In genomic region chr7:124383489-124383888, GRCm38 (mm10) we compare ENCODE assay signal across 11 mouse cellular contexts.
DNase-seq lines count a peak whose midpoint lies in the region; ATAC-seq and TF ChIP-seq lines count a peak whose summit lies in the region.
"Had no signal": no experiment of that assay in that cellular context is flagged by ENCODE, and none has a peak within 500 bp of the region (broad histone marks: within the 10 kb centered on the region; RNA-seq: fewer than 3 reads in every experiment).

No protein-coding gene starts in this region.

- ATAC-seq in hindbrain, embryonic 12.5 days (ENCODE audit: low FRiP score), result 0 out of 2 replicates have a peak, but pooled peaks have one; percentile 61
- ATAC-seq: inflammation-experienced regulatory T-cells, adult 6 months had no signal

- H3K9ac ChIP-seq in hindbrain, embryonic 12.5 days, result no peak overlapping the region

- no peak overlapping the region for H3K27ac ChIP-seq in cerebellum, adult 2 months (ENCODE audit: insufficient read depth, low read length)
- no peak overlapping the region for H3K27ac ChIP-seq in left cerebral cortex, adult 2 months
- no peak overlapping the region for H3K27ac ChIP-seq in hindbrain, embryonic 12.5 days

- H3K36me3 ChIP-seq in hindbrain, embryonic 12.5 days, result no peaks in the 10 kb centered on the region

- WGBS in cerebellum, adult 2 months, result 46% methylated on average over 4 of the region's 4 CpGs
- WGBS in hindbrain, embryonic 12.5 days, result 30% methylated on average over 4 of the region's 4 CpGs

- DNase-seq in cerebellum, adult 2 months, result peak in 1 of 2 experiments; percentile 19
- DNase-seq in cerebellum, adult 11-12 months, result no peak
- no peak for DNase-seq in left cerebral cortex, adult 2 months (ENCODE audit: extremely low spot score in 1 of 2, low spot score in 2 of 2)
- DNase-seq in left cerebral cortex, adult 8-10 months (ENCODE audit: low spot score in 2 of 2), result no peak
- DNase-seq in brain, embryonic 14.5 days (ENCODE audit: low read depth), result peak; percentile 68
- DNase-seq in spleen, postnatal 4 days (ENCODE audit: low spot score in 2 of 2), result no peak
- DNase-seq in left cerebral cortex, postnatal 36 days (ENCODE audit: low spot score in 2 of 2), result no peak
- DNase-seq: lung, adult 18-20 months; thymus, postnatal 25 days had no signal

- no peaks in the 10 kb centered on the region for H3K4me1 ChIP-seq in cerebellum, adult 2 months (ENCODE audit: control insufficient read depth, insufficient read depth, low read length)
- no peaks in the 10 kb centered on the region for H3K4me1 ChIP-seq in hindbrain, embryonic 12.5 days

- no peak for TF ChIP-seq POLR2A in cerebellum, adult 2 months (IDR thresholded peaks at IDR 0.05; ENCODE audit: borderline replicate concordance, insufficient read depth, low read length)
- TF ChIP-seq POLR2A in brain, embryonic 14.5 days (IDR thresholded peaks at IDR 0.05; ENCODE audit: borderline replicate concordance, extremely low read depth, insufficient read depth, insufficient read length, poor library complexity, severe bottlenecking), result no peak

- TF ChIP-seq CTCF in cerebellum, adult 2 months (IDR thresholded peaks at IDR 0.05; ENCODE audit: borderline replicate concordance, insufficient read depth, low read depth, low read length), result peak; percentile 34; the same call in 1 of the 2 replicates
- TF ChIP-seq CTCF in left cerebral cortex, adult 2 months (IDR thresholded peaks at IDR 0.05), result peak; percentile 57
- TF ChIP-seq CTCF in brain, embryonic 14.5 days (IDR thresholded peaks at IDR 0.05; ENCODE audit: borderline replicate concordance, extremely low read depth, insufficient read depth, insufficient read length), result peak; percentile 38; the same call in 1 of the 2 replicates

- no peak overlapping the region for H3K4me2 ChIP-seq in hindbrain, embryonic 12.5 days (replicated peaks)

- no peak overlapping the region for H3K4me3 ChIP-seq in cerebellum, adult 2 months (replicated peaks; ENCODE audit: insufficient read depth, low read depth, low read length)
- H3K4me3 ChIP-seq in left cerebral cortex, adult 2 months, result no peak overlapping the region
- no peak overlapping the region for H3K4me3 ChIP-seq in hindbrain, embryonic 12.5 days

- no peaks in the 10 kb centered on the region for H3K27me3 ChIP-seq in cerebellum, adult 2 months (ENCODE audit: control insufficient read depth, insufficient read depth, low read length)
- no peaks in the 10 kb centered on the region for H3K27me3 ChIP-seq in hindbrain, embryonic 12.5 days

- H3K9me3 ChIP-seq in hindbrain, embryonic 12.5 days (replicated peaks), result no peaks in the 10 kb centered on the region

- intact Hi-C loops in left cerebral cortex, adult 2 months (cut with DNase I), result loop anchor here (2.0 to 5.0 kb wide), 3 partner anchors 399 to 1011 kb away; no protein-coding TSS in a partner anchor
- intact Hi-C loops in left cerebral cortex, postnatal 36 days (cut with DNase I), result loop anchor here (5.0 to 10.0 kb wide), 3 partner anchors 401 to 1009 kb away; no protein-coding TSS in a partner anchor
